Mouse (Mus musculus) large intestine, adult 2 months (tissue): ENCODE measurements around the gene Fbxo46. TPM values are rescaled to one million over a fixed set of nuclear protein-coding genes. Genes with fewer than 3 reads are reported as not detected.

Source experiments
- DNase-seq: peaks from one replicate; pipeline ENCODE4 v3.0.0-alpha.2; 2012; ENCODE audit warnings: low read depth, low spot score
- WGBS: fragments of 180-500 bp; shearing (Covaris S2); methylation state at CpG from one replicate; pipeline ENCODE4 v1.1.7; 2018; 5-methylcytosine and 5-hydroxymethylcytosine counted together
- polyA plus RNA-seq: library from polyadenylated mRNA; depleted of rRNA; stranded (reverse); fragments of >200 nt; gene quantifications from 2 replicates; pipeline ENCODE4 v1.2.3, GENCODE M21; 2012

The Fbxo46 gene
- polyA plus RNA-seq, 1 experiment: 9.8 TPM

GRCm38 (mm10) chr7:19092381-19093173 is 27.1 kb upstream of the Fbxo46 start:
- WGBS: 48% methylated on average over 38 of the region's 38 CpGs
- no peak for DNase-seq

GRCm38 (mm10) chr7:19093174-19093521 is 26.5 kb upstream of the Fbxo46 start:
- DNase-seq: no peak
- WGBS: under 1% methylated on average over 15 of the region's 15 CpGs

- 2% methylated on average over 45 of the region's 45 CpGs for WGBS
- DNase-seq: peak; percentile 85
Observed at GRCm38 (mm10) chr7:19093537-19094385, 25.9 kb upstream of the Fbxo46 start.

- WGBS: 1% methylated on average over 33 of the region's 36 CpGs
- no peak for DNase-seq
Observed at GRCm38 (mm10) chr7:19094471-19094825, 25.2 kb upstream of the Fbxo46 start, which contains the start of gene Six5. Gene Six5, plus strand, starts transcription at chr7:19094594.

GRCm38 (mm10) chr7:19094826-19095750 is 24.6 kb upstream of the Fbxo46 start:
- under 1% methylated on average over 87 of the region's 87 CpGs for WGBS
- no peak for DNase-seq

- DNase-seq: no peak
- WGBS: 6% methylated on average over 19 of the region's 19 CpGs
Observed at GRCm38 (mm10) chr7:19095751-19096110, 23.9 kb upstream of the Fbxo46 start.

GRCm38 (mm10) chr7:19096421-19096976 is 23.2 kb upstream of the Fbxo46 start:
- WGBS: 71% methylated on average over 5 of the region's 5 CpGs

GRCm38 (mm10) chr7:19097217-19097616 is 22.4 kb upstream of the Fbxo46 start:
- no peak for DNase-seq

More at GRCm38 (mm10) chr7:19096421-19096976, 23.2 kb upstream of the Fbxo46 start:
- no peak for DNase-seq

GRCm38 (mm10) chr7:19097863-19098262 is 21.8 kb upstream of the Fbxo46 start:
- DNase-seq: no peak

More at GRCm38 (mm10) chr7:19097217-19097616, 22.4 kb upstream of the Fbxo46 start:
- 45% methylated on average over 2 of the region's 2 CpGs for WGBS

- DNase-seq: no peak
- 86% methylated on average over 7 of the region's 7 CpGs for WGBS
Observed at GRCm38 (mm10) chr7:19098811-19099210, 20.8 kb upstream of the Fbxo46 start.

GRCm38 (mm10) chr7:19100290-19100689 is 19.4 kb upstream of the Fbxo46 start:
- 69% methylated on average over 1 of the region's 1 CpGs for WGBS
- DNase-seq: no peak

- no peak for DNase-seq
Observed at GRCm38 (mm10) chr7:19103741-19104140, 15.9 kb upstream of the Fbxo46 start.

- no peak for DNase-seq
- 74% methylated on average over 2 of the region's 2 CpGs for WGBS
Observed at GRCm38 (mm10) chr7:19104486-19104885, 15.2 kb upstream of the Fbxo46 start.

- no peak for DNase-seq
- 48% methylated on average over 3 of the region's 3 CpGs for WGBS
Observed at GRCm38 (mm10) chr7:19107436-19107835, 12.2 kb upstream of the Fbxo46 start.

GRCm38 (mm10) chr7:19109565-19109964 is 10.1 kb upstream of the Fbxo46 start:
- WGBS: 89% methylated on average over 1 of the region's 1 CpGs
- DNase-seq: no peak

GRCm38 (mm10) chr7:19118028-19118771 is 1.5 kb upstream of the Fbxo46 start, which contains the start of gene Gm4969:
Gene Gm4969, minus strand, starts transcription at chr7:19118368.
- 35% methylated on average over 64 of the region's 64 CpGs for WGBS
- DNase-seq: no peak

- DNase-seq: no peak
- WGBS: 91% methylated on average over 8 of the region's 8 CpGs
Observed at GRCm38 (mm10) chr7:19119083-19119482, 576 bp upstream of the Fbxo46 start.

- DNase-seq: no peak
- 88% methylated on average over 4 of the region's 4 CpGs for WGBS
Observed at GRCm38 (mm10) chr7:19121686-19122085, 2.0 kb downstream of the Fbxo46 start.

- WGBS: 89% methylated on average over 6 of the region's 6 CpGs
- no peak for DNase-seq
Observed at GRCm38 (mm10) chr7:19124713-19125112, 5.1 kb downstream of the Fbxo46 start.
